Mouse (Mus musculus) kidney, postnatal 10 days (tissue): ENCODE data around the gene Crnkl1.

Experiments used
- DNase-seq: peaks from one replicate; pipeline ENCODE4 v3.0.0; 2021; ENCODE audit warnings: mixed read lengths

The Crnkl1 gene

GRCm38 (mm10) chr2:145872099-145872498 lies 62.7 kb downstream of the Crnkl1 start:
- no peak for DNase-seq

GRCm38 (mm10) chr2:145871308-145871707 lies 63.5 kb downstream of the Crnkl1 start:
- DNase-seq: no peak
